In genomic region chr7:126429503-126429898, GRCm38 (mm10) we compare ENCODE assay signal across 8 mouse cellular contexts. TPM values are rescaled to one million over a fixed set of nuclear protein-coding genes. Genes with fewer than 3 reads are reported as not detected.
DNase-seq lines count a peak whose midpoint lies in the region; ATAC-seq and TF ChIP-seq lines count a peak whose summit lies in the region.

No protein-coding gene starts in this region.

- DNase-seq in kidney, adult 2 months = no peak
- no peak for DNase-seq in kidney, adult 18-20 months
- no peak for DNase-seq in hindbrain, postnatal 0 days (ENCODE audit: low spot score)
- DNase-seq in midbrain, postnatal 0 days (ENCODE audit: low spot score) = no peak
- no peak for DNase-seq in thymus, adult 18-20 months
- DNase-seq in right cerebral cortex, postnatal 10 days (ENCODE audit: low spot score in 2 of 2) = no peak

- H3K4me2 ChIP-seq in hindbrain, postnatal 0 days (ENCODE audit: low read depth, low read length) = peak overlapping the region; percentile 84
- H3K4me2 ChIP-seq in midbrain, postnatal 0 days (ENCODE audit: low read depth, low read length, poor library complexity, severe bottlenecking) = peak overlapping the region; percentile 86

- H3K9ac ChIP-seq in hindbrain, postnatal 0 days (replicated peaks; ENCODE audit: low read length) = peak overlapping the region; percentile 80
- peak overlapping the region; percentile 77 for H3K9ac ChIP-seq in midbrain, postnatal 0 days (replicated peaks; ENCODE audit: low read length, poor library complexity, severe bottlenecking)

- no peaks in the 10 kb centered on the region; the same call in 1 of the 2 replicates for H3K4me1 ChIP-seq in kidney, adult 2 months (ENCODE audit: control insufficient read depth, insufficient read depth, low read length)
- H3K4me1 ChIP-seq in cortical plate, adult 2 months (ENCODE audit: control insufficient read depth, insufficient read depth, low read length) = peaks cover 4% of the 10 kb centered on the region
- no peaks in the 10 kb centered on the region for H3K4me1 ChIP-seq in hindbrain, postnatal 0 days (ENCODE audit: insufficient read depth, low read length)
- H3K4me1 ChIP-seq in midbrain, postnatal 0 days (ENCODE audit: insufficient read depth, low read length) = peaks cover 3% of the 10 kb centered on the region; the same call in 1 of the 2 replicates

- H3K36me3 ChIP-seq in kidney, adult 2 months (ENCODE audit: control insufficient read depth, insufficient read depth, low read length) = no peaks in the 10 kb centered on the region
- no peaks in the 10 kb centered on the region for H3K36me3 ChIP-seq in hindbrain, postnatal 0 days (ENCODE audit: insufficient read depth, low read length)
- no peaks in the 10 kb centered on the region for H3K36me3 ChIP-seq in midbrain, postnatal 0 days (ENCODE audit: insufficient read depth, low read length)

- 0 out of 2 replicates have a peak overlapping the region, but pooled peaks have one; percentile 18 for H3K27ac ChIP-seq in kidney, adult 2 months (ENCODE audit: insufficient read depth, low read depth, low read length)
- no peak overlapping the region for H3K27ac ChIP-seq in cortical plate, adult 2 months (ENCODE audit: insufficient read depth, low read length)
- H3K27ac ChIP-seq in hindbrain, postnatal 0 days = 0 out of 2 replicates have a peak overlapping the region, but pooled peaks have one; percentile 42
- H3K27ac ChIP-seq in midbrain, postnatal 0 days (ENCODE audit: low read depth, low read length) = 0 out of 2 replicates have a peak overlapping the region, but pooled peaks have one; percentile 18

- peak overlapping the region; percentile 81 for H3K4me3 ChIP-seq in kidney, adult 2 months (ENCODE audit: insufficient read depth, low read depth, low read length)
- peak overlapping the region; percentile 82 for H3K4me3 ChIP-seq in cortical plate, adult 2 months (ENCODE audit: insufficient read depth, low read length)
- H3K4me3 ChIP-seq in hindbrain, postnatal 0 days (ENCODE audit: low read length) = peak overlapping the region; percentile 66
- H3K4me3 ChIP-seq in midbrain, postnatal 0 days (ENCODE audit: low read depth, low read length) = peak overlapping the region; percentile 65

- no peaks in the 10 kb centered on the region for H3K9me3 ChIP-seq in hindbrain, postnatal 0 days (ENCODE audit: low read length)
- no peaks in the 10 kb centered on the region for H3K9me3 ChIP-seq in midbrain, postnatal 0 days (ENCODE audit: low read length)

- 30% methylated on average over 15 of the region's 15 CpGs for WGBS in kidney, adult 2 months
- WGBS in hindbrain, postnatal 0 days = 26% methylated on average over 15 of the region's 15 CpGs
- WGBS in midbrain, postnatal 0 days = 25% methylated on average over 15 of the region's 15 CpGs

- no peaks in the 10 kb centered on the region for H3K27me3 ChIP-seq in kidney, adult 2 months (replicated peaks; ENCODE audit: control insufficient read depth, insufficient read depth, low read length)
- H3K27me3 ChIP-seq in hindbrain, postnatal 0 days (ENCODE audit: insufficient read depth, low read length) = no peaks in the 10 kb centered on the region
- H3K27me3 ChIP-seq in midbrain, postnatal 0 days (ENCODE audit: insufficient read depth, low read length) = no peaks in the 10 kb centered on the region

- ATAC-seq in hindbrain, postnatal 0 days = peak; percentile 32
- peak; percentile 9; the same call in 1 of the 2 replicates for ATAC-seq in midbrain, postnatal 0 days (ENCODE audit: low FRiP score)
- no peak for ATAC-seq in frontal cortex, adult (ENCODE audit: low TSS enrichment)

- no peak for TF ChIP-seq POLR2A in kidney, adult 2 months (IDR thresholded peaks at IDR 0.05; ENCODE audit: low read depth, low read length)
- TF ChIP-seq POLR2A in cortical plate, adult 2 months (IDR thresholded peaks at IDR 0.05; ENCODE audit: extremely low read depth, insufficient read depth, low read length) = no peak

- no peak for TF ChIP-seq CTCF in kidney, adult 2 months (conservative IDR thresholded peaks at IDR 0.05; ENCODE audit: insufficient read depth, insufficient read length, low read depth, low read length)
- TF ChIP-seq CTCF in cortical plate, adult 2 months (IDR thresholded peaks at IDR 0.05; ENCODE audit: extremely low read depth, insufficient read depth, low read length) = no peak
- no peak for TF ChIP-seq CTCF in hindbrain, postnatal 0 days (IDR thresholded peaks at IDR 0.05; ENCODE audit: low read depth)
- TF ChIP-seq CTCF in midbrain, postnatal 0 days (IDR thresholded peaks at IDR 0.05) = no peak

RNA-seq across cellular contexts. Expression of gene Rabep2, which starts 0.9 kb away (rescaled TPM):
- 24.7 and 25.7 TPM in 2 replicates for polyA plus RNA-seq in kidney, adult 2 months (2012; rRNA removed)
- polyA plus RNA-seq in cortical plate, adult 2 months (2012; rRNA removed) = 21.9 and 23.8 TPM in 2 replicates
- total RNA-seq in hindbrain, postnatal 0 days (2014; rRNA removed) = 22.2 and 22.5 TPM in 2 replicates
- polyA plus RNA-seq in hindbrain, postnatal 0 days (2015; fragmentation: Nextera tagmentation; extraction: Ambion mirVana) = 19.2 TPM in 2 replicates
- total RNA-seq in midbrain, postnatal 0 days (2014; rRNA removed) = 20.3 and 21.0 TPM in 2 replicates
- 18.5 and 18.7 TPM in 2 replicates for polyA plus RNA-seq in midbrain, postnatal 0 days (2015; fragmentation: Nextera tagmentation; extraction: Ambion mirVana)

RNA-seq across cellular contexts. Expression of gene Cd19, which starts 14.8 kb away (rescaled TPM):
- polyA plus RNA-seq in kidney, adult 2 months (2012; rRNA removed) = 0.48 and 8.4 TPM in 2 replicates
- polyA plus RNA-seq in cortical plate, adult 2 months (2012; rRNA removed) = 0.36 and 0.79 TPM in 2 replicates
- total RNA-seq in hindbrain, postnatal 0 days (2014; rRNA removed) = 0.16 TPM in 1 of 2 replicates, not detected in the other
- polyA plus RNA-seq in hindbrain, postnatal 0 days (2015; fragmentation: Nextera tagmentation; extraction: Ambion mirVana) = 0.05 TPM in 1 of 2 replicates, not detected in the other
- not detected in 2 replicates for total RNA-seq in midbrain, postnatal 0 days (2014; rRNA removed)
- 0.23 TPM in 1 of 2 replicates, not detected in the other for polyA plus RNA-seq in midbrain, postnatal 0 days (2015; fragmentation: Nextera tagmentation; extraction: Ambion mirVana)

RNA-seq across cellular contexts. Expression of gene Nfatc2ip, which starts 33.0 kb away (rescaled TPM):
- 3.5 and 3.9 TPM in 2 replicates for polyA plus RNA-seq in kidney, adult 2 months (2012; rRNA removed)
- 6.3 and 6.4 TPM in 2 replicates for polyA plus RNA-seq in cortical plate, adult 2 months (2012; rRNA removed)
- 6.1 and 6.4 TPM in 2 replicates for total RNA-seq in hindbrain, postnatal 0 days (2014; rRNA removed)
- polyA plus RNA-seq in hindbrain, postnatal 0 days (2015; fragmentation: Nextera tagmentation; extraction: Ambion mirVana) = 2.9 and 3.0 TPM in 2 replicates
- 6.0 and 6.7 TPM in 2 replicates for total RNA-seq in midbrain, postnatal 0 days (2014; rRNA removed)
- polyA plus RNA-seq in midbrain, postnatal 0 days (2015; fragmentation: Nextera tagmentation; extraction: Ambion mirVana) = 2.3 and 2.4 TPM in 2 replicates

RNA-seq across cellular contexts. Expression of gene Atp2a1, which starts 33.4 kb away (rescaled TPM):
- 0.35 and 144 TPM in 2 replicates for polyA plus RNA-seq in kidney, adult 2 months (2012; rRNA removed)
- polyA plus RNA-seq in cortical plate, adult 2 months (2012; rRNA removed) = 0.52 and 0.57 TPM in 2 replicates
- total RNA-seq in hindbrain, postnatal 0 days (2014; rRNA removed) = 0.99 and 5.4 TPM in 2 replicates
- polyA plus RNA-seq in hindbrain, postnatal 0 days (2015; fragmentation: Nextera tagmentation; extraction: Ambion mirVana) = 0.40 and 0.68 TPM in 2 replicates
- total RNA-seq in midbrain, postnatal 0 days (2014; rRNA removed) = 0.14 and 0.33 TPM in 2 replicates
- polyA plus RNA-seq in midbrain, postnatal 0 days (2015; fragmentation: Nextera tagmentation; extraction: Ambion mirVana) = 0.35 and 0.56 TPM in 2 replicates

RNA-seq across cellular contexts. Expression of gene Sh2b1, which starts 45.7 kb away (rescaled TPM):
- 62.8 and 71.7 TPM in 2 replicates for polyA plus RNA-seq in kidney, adult 2 months (2012; rRNA removed)
- 63.7 and 66.0 TPM in 2 replicates for polyA plus RNA-seq in cortical plate, adult 2 months (2012; rRNA removed)
- total RNA-seq in hindbrain, postnatal 0 days (2014; rRNA removed) = 34.1 and 41.1 TPM in 2 replicates
- 50.4 and 54.5 TPM in 2 replicates for polyA plus RNA-seq in hindbrain, postnatal 0 days (2015; fragmentation: Nextera tagmentation; extraction: Ambion mirVana)
- 41.3 and 46.8 TPM in 2 replicates for total RNA-seq in midbrain, postnatal 0 days (2014; rRNA removed)
- polyA plus RNA-seq in midbrain, postnatal 0 days (2015; fragmentation: Nextera tagmentation; extraction: Ambion mirVana) = 63.9 and 64.9 TPM in 2 replicates
